In the genomic region with DNA sequence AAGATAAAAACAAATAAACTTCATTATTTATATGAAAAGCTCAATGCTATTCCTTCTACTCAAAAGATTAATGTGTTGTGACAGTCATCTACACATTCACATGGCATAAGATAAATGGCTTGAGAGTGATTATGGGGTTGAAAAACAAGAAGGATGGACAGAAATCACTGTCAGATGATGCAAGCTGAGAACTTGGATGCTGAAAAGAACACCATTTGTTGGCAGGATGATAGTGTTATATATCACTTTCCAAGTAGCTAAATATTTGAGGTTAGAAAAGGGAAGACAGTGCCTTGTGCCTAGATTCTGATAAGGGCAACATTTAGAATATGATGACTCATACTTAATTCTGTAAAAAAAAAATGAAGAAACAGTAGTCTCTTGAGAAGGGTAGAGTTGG, we compare ENCODE assay signal across 25 mouse cellular contexts.
DNase-seq lines count a peak whose midpoint lies in the region.
"Had no signal": no experiment of that assay in that cellular context is flagged by ENCODE, and none has a peak within 500 bp of the region (broad histone marks: within the 10 kb centered on the region; RNA-seq: fewer than 3 reads in every experiment).

No protein-coding gene starts in this region.

- no peak overlapping the region for H3K27ac ChIP-seq in forebrain, embryonic 10.5 days
- H3K27ac ChIP-seq: embryonic facial prominence, embryonic 13.5 days; embryonic facial prominence, embryonic 15.5 days; forebrain, embryonic 13.5 days; forebrain, embryonic 15.5 days had no signal

- H3K27me3 ChIP-seq in forebrain, embryonic 10.5 days (ENCODE audit: poor library complexity, severe bottlenecking) = no peaks in the 10 kb centered on the region
- H3K27me3 ChIP-seq: CH12.LX; embryonic facial prominence, embryonic 13.5 days; embryonic facial prominence, embryonic 15.5 days; forebrain, embryonic 13.5 days; forebrain, embryonic 15.5 days had no signal

- DNase-seq in 3T3-L1 (ENCODE audit: low read depth, low spot score) (peak; percentile 65), MEL-GATA-1-ER (ENCODE audit: extremely low read depth, low read depth) (peak; percentile 7), adipocyte (ENCODE audit: low spot score) (peak; percentile 28), liver (no peak)
- DNase-seq in forebrain, embryonic 10.5 days (ENCODE audit: extremely low spot score, low spot score) = no peak
- no peak for DNase-seq in kidney, adult 9 months
- DNase-seq: adrenal gland, adult 8-10 months; adrenal gland, postnatal 14 days; adrenal gland, postnatal 36 days; B cell, adult 2 months; cerebellum, adult 11 months; cerebellum, adult 18-20 months; cerebellum, adult 8-10 months; cerebellum, adult 9-11 months; cerebellum, postnatal 14 days; cerebellum, postnatal 36 days; embryo, embryonic 11 days; forebrain, postnatal 0 days had no signal

- H3K9me3 ChIP-seq in forebrain, embryonic 10.5 days = no peaks in the 10 kb centered on the region
- H3K9me3 ChIP-seq: embryonic facial prominence, embryonic 13.5 days; embryonic facial prominence, embryonic 15.5 days; forebrain, embryonic 13.5 days; forebrain, embryonic 15.5 days; G1E had no signal

- H3K36me3 ChIP-seq in forebrain, embryonic 10.5 days (replicated peaks) = no peaks in the 10 kb centered on the region
- H3K36me3 ChIP-seq: embryonic facial prominence, embryonic 13.5 days; embryonic facial prominence, embryonic 15.5 days; forebrain, embryonic 15.5 days; G1E had no signal

- H3K4me1 ChIP-seq in forebrain, embryonic 10.5 days = no peaks in the 10 kb centered on the region
- H3K4me1 ChIP-seq: embryonic facial prominence, embryonic 13.5 days; embryonic facial prominence, embryonic 15.5 days; forebrain, embryonic 13.5 days; forebrain, embryonic 15.5 days had no signal

- no peak overlapping the region for H3K4me3 ChIP-seq in forebrain, embryonic 10.5 days
- H3K4me3 ChIP-seq: embryonic facial prominence, embryonic 13.5 days; embryonic facial prominence, embryonic 15.5 days; erythroblast, embryonic 14.5 days; forebrain, embryonic 13.5 days; forebrain, embryonic 15.5 days had no signal

Comparison
In these comparisons a context has a peak if more than half of its experiments do, and no peak if none do; other contexts are left out.
1. DNase-seq: peak in 3T3-L1 (single experiment), MEL-GATA-1-ER (single experiment) and adipocyte (single experiment); none in forebrain, embryonic 10.5 days (single experiment), liver (single experiment) and kidney, adult 9 months (single experiment).